Mouse (Mus musculus) frontal cortex, postnatal 36 days (tissue): Measurements from ENCODE around the gene Olfr692.

Experiments
- DNase-seq, 2 experiments: peaks; one replicate each; pipeline ENCODE4 v3.0.0; 2022; ENCODE audit warnings: low spot score in 2 of 2

Olfr692 gene

GRCm38 (mm10) chr7:105404268-105404667, 36.2 kb downstream of the Olfr692 start, which contains the start of gene Cnga4:
Gene Cnga4 (plus strand): TSS chr7:105404568.
- no peak for DNase-seq

GRCm38 (mm10) chr7:105406322-105406721, 38.3 kb downstream of the Olfr692 start:
- no peak for DNase-seq

- DNase-seq, result peak; percentile 82 to 94
These were observed 44.0 kb downstream of the Olfr692 start for GRCm38 (mm10) chr7:105411874-105412632.

GRCm38 (mm10) chr7:105414385-105414784, 46.4 kb downstream of the Olfr692 start:
- DNase-seq, result peak in 1 of 2 experiments; percentile 45

GRCm38 (mm10) chr7:105416529-105416928, 48.5 kb downstream of the Olfr692 start:
- no peak for DNase-seq

- DNase-seq, result no peak
These were observed 50.1 kb downstream of the Olfr692 start for GRCm38 (mm10) chr7:105418106-105418505.
